Mouse (Mus musculus) embryonic stem cell, embryonic (primary cell): ENCODE data around the gene P3h3.

Source experiments
- CTCF ChIA-PET, 4 experiments: fragments of 300-600 bp in 2 of 4; fragments of 350-600 bp in 2 of 4; sonication (Branson Sonifier 250); formaldehyde crosslinking; loops; one replicate each; lab custom pipeline; 2022; ENCODE audit warnings: inconsistent platforms in 2 of 4; lab: Charles Lee
- POLR2A ChIA-PET, 4 experiments: fragments of 300-600 bp in 2 of 4; fragments of 350-600 bp in 2 of 4; sonication (Branson Sonifier 250); formaldehyde crosslinking; loops; one replicate each; lab custom pipeline; 2022; ENCODE audit warnings: antibody characterized with exemption in 4 of 4, inconsistent platforms in 1 of 4; lab: Charles Lee

Gene P3h3

GRCm38 (mm10) chr6:124831199-124831598 is 26.4 kb downstream of the P3h3 start:
- CTCF ChIA-PET = interaction anchor here (0.6 to 5.0 kb wide), 14 partner anchors 15 to 349 kb away, joined by 3 to 33 read pairs (median 4); partner anchors contain the start of gene Mlf2 (in 1 of the 4)

GRCm38 (mm10) chr6:124829799-124830700 is 27.5 kb downstream of the P3h3 start:
- CTCF ChIA-PET = interaction anchor here (0.5 to 5.0 kb wide), 39 partner anchors 8 to 579 kb away, joined by 3 to 38 read pairs (median 4); partner anchors contain the start of genes Mlf2 (in 4 of the 4), Gnb3 (in 2 of the 4), Acrbp (in 1 of the 4) and C1rl (in 1 of the 4)
- POLR2A ChIA-PET = interaction anchor here (0.5 to 28.9 kb wide), 146 partner anchors 9 to 664 kb away, joined by 3 to 601 read pairs (median 6); partner anchors contain the start of genes Mlf2 (in 4 of the 4), Spsb2 (in 4 of the 4), Atn1 (in 3 of the 4) and Gm45234 (in 3 of the 4)

More at GRCm38 (mm10) chr6:124831199-124831598, 26.4 kb downstream of the P3h3 start:
- POLR2A ChIA-PET = interaction anchor here in 3 of 4 experiments (0.6 to 28.9 kb wide), 62 partner anchors 8 to 603 kb away, joined by 3 to 601 read pairs (median 6); partner anchors contain the start of genes Gnb3 (in 3 of the 3), Spsb2 (in 3 of the 3), Cops7a (in 2 of the 3) and Gapdh (in 2 of the 3)

- CTCF ChIA-PET = interaction anchor here (0.5 to 5.0 kb wide), 44 partner anchors 9 to 347 kb away, joined by 3 to 38 read pairs (median 4); partner anchors contain the start of genes Mlf2 (in 4 of the 4), Gnb3 (in 2 of the 4), Acrbp (in 1 of the 4) and Gpr162 (in 1 of the 4)
- POLR2A ChIA-PET = interaction anchor here (0.6 to 28.9 kb wide), 157 partner anchors 8 to 664 kb away, joined by 3 to 601 read pairs (median 5); partner anchors contain the start of genes Grcc10 (in 4 of the 4), Mlf2 (in 4 of the 4), Atn1 (in 3 of the 4) and Gm45234 (in 3 of the 4)
Observed at GRCm38 (mm10) chr6:124828868-124829798, 28.4 kb downstream of the P3h3 start, which contains the start of the genes Usp5 and Cdca3. TSS of gene Usp5 (minus strand) at chr6:124829484. TSS of gene Cdca3 (plus strand) at chr6:124829547.

- CTCF ChIA-PET = interaction anchor here in 3 of 4 experiments (0.6 to 5.0 kb wide), 18 partner anchors 15 to 302 kb away, joined by 3 to 38 read pairs (median 6); partner anchors contain the start of genes Mlf2 (in 3 of the 3), P3h3 (in 1 of the 3) and Tpi1 (in 1 of the 3)
- POLR2A ChIA-PET = interaction anchor here (0.7 to 28.9 kb wide), 51 partner anchors 11 to 364 kb away, joined by 3 to 601 read pairs (median 11); partner anchors contain the start of genes Gnb3 (in 3 of the 4), Grcc10 (in 3 of the 4), Mlf2 (in 3 of the 4) and Spsb2 (in 3 of the 4)
Observed at GRCm38 (mm10) chr6:124828101-124828592, 29.4 kb downstream of the P3h3 start.

- ChIA-PET CTCF (no interaction called here), POLR2A (interaction anchor here in 2 of 4 experiments (0.7 to 28.9 kb wide), 8 partner anchors 5 to 296 kb away, joined by 3 to 601 read pairs (median 4); partner anchors contain the start of genes Cdca3 (in 1 of the 2), Gnb3 (in 1 of the 2), Grcc10 (in 1 of the 2) and Pianp (in 1 of the 2))
Observed at GRCm38 (mm10) chr6:124822049-124822448, 35.5 kb downstream of the P3h3 start.

GRCm38 (mm10) chr6:124820891-124821290 is 36.7 kb downstream of the P3h3 start:
- CTCF ChIA-PET = interaction anchor here in 1 of 4 experiments (1.6 kb wide), 1 partner anchor 26 kb away, joined by 4 read pairs; no protein-coding TSS in a partner anchor
- POLR2A ChIA-PET = interaction anchor here in 3 of 4 experiments (1.1 to 28.9 kb wide), 9 partner anchors 6 to 110 kb away, joined by 3 to 601 read pairs (median 7); partner anchors contain the start of genes Cdca3 (in 2 of the 3), Grcc10 (in 2 of the 3), Spsb2 (in 2 of the 3) and Usp5 (in 2 of the 3)

GRCm38 (mm10) chr6:124817971-124818370 is 39.6 kb downstream of the P3h3 start:
- ChIA-PET POLR2A (interaction anchor here (0.5 to 28.9 kb wide), 17 partner anchors 4 to 312 kb away, joined by 3 to 601 read pairs (median 4); partner anchors contain the start of genes Cdca3 (in 3 of the 4), Spsb2 (in 3 of the 4), Usp5 (in 2 of the 4) and Gnb3 (in 1 of the 4)), CTCF (interaction anchor here in 1 of 4 experiments (1.4 kb wide), 1 partner anchor 9 kb away, joined by 5 read pairs; no protein-coding TSS in a partner anchor)

- ChIA-PET POLR2A (interaction anchor here (0.8 to 28.9 kb wide), 17 partner anchors 4 to 312 kb away, joined by 3 to 601 read pairs (median 4); partner anchors contain the start of genes Cdca3 (in 3 of the 4), Spsb2 (in 3 of the 4), Usp5 (in 3 of the 4) and Gnb3 (in 2 of the 4)), CTCF (interaction anchor here in 3 of 4 experiments (0.8 to 1.4 kb wide), 4 partner anchors 8 to 30 kb away, joined by 3 to 5 read pairs (median 3); no protein-coding TSS in a partner anchor)
Observed at GRCm38 (mm10) chr6:124817563-124817962, 40.0 kb downstream of the P3h3 start.

- ChIA-PET POLR2A (interaction anchor here (0.8 to 28.9 kb wide), 17 partner anchors 3 to 313 kb away, joined by 3 to 601 read pairs (median 6); partner anchors contain the start of genes Cdca3 (in 3 of the 4), Spsb2 (in 3 of the 4), Usp5 (in 3 of the 4) and Gnb3 (in 2 of the 4)), CTCF (interaction anchor here in 3 of 4 experiments (0.8 to 1.4 kb wide), 4 partner anchors 8 to 30 kb away, joined by 3 to 5 read pairs (median 3); no protein-coding TSS in a partner anchor)
Observed at GRCm38 (mm10) chr6:124817125-124817524, 40.4 kb downstream of the P3h3 start.

- CTCF ChIA-PET = interaction anchor here in 3 of 4 experiments (0.8 to 1.0 kb wide), 3 partner anchors 11 to 31 kb away, joined by 3 read pairs; no protein-coding TSS in a partner anchor
- POLR2A ChIA-PET = interaction anchor here (1.1 to 28.9 kb wide), 13 partner anchors 3 to 342 kb away, joined by 3 to 601 read pairs (median 6); partner anchors contain the start of genes Cdca3 (in 3 of the 4), Usp5 (in 3 of the 4), Gnb3 (in 2 of the 4) and Spsb2 (in 2 of the 4)
Observed at GRCm38 (mm10) chr6:124816611-124817010, 40.9 kb downstream of the P3h3 start.

- POLR2A ChIA-PET = interaction anchor here (0.6 to 28.9 kb wide), 12 partner anchors 1 to 315 kb away, joined by 3 to 601 read pairs (median 10); partner anchors contain the start of genes Cdca3 (in 2 of the 4), Grcc10 (in 2 of the 4), Usp5 (in 2 of the 4) and Gnb3 (in 1 of the 4)
- CTCF ChIA-PET = no interaction called here
Observed at GRCm38 (mm10) chr6:124814858-124815774, 42.4 kb downstream of the P3h3 start.

GRCm38 (mm10) chr6:124814448-124814847 is 43.1 kb downstream of the P3h3 start:
- POLR2A ChIA-PET = interaction anchor here (0.6 to 28.9 kb wide), 21 partner anchors 1 to 412 kb away, joined by 3 to 601 read pairs (median 7); partner anchors contain the start of genes Cdca3 (in 2 of the 4), Grcc10 (in 2 of the 4), Mlf2 (in 2 of the 4) and Usp5 (in 2 of the 4)
- CTCF ChIA-PET = interaction anchor here in 1 of 4 experiments (1.0 to 1.4 kb wide), 2 partner anchors 14 to 45 kb away, joined by 3 read pairs; no protein-coding TSS in a partner anchor

- POLR2A ChIA-PET = interaction anchor here (0.6 to 28.9 kb wide), 46 partner anchors 0 to 620 kb away, joined by 3 to 601 read pairs (median 5); partner anchors contain the start of genes Cdca3 (in 3 of the 4), Grcc10 (in 3 of the 4), Usp5 (in 3 of the 4) and Atn1 (in 2 of the 4)
- CTCF ChIA-PET = interaction anchor here in 2 of 4 experiments (0.6 to 1.4 kb wide), 6 partner anchors 14 to 111 kb away, joined by 3 to 4 read pairs (median 3); partner anchors contain the start of gene Grcc10 (in 1 of the 2)
Observed at GRCm38 (mm10) chr6:124813933-124814332, 43.6 kb downstream of the P3h3 start, which contains the start of gene Tpi1. TSS of gene Tpi1 (minus strand) at chr6:124814296.
